Mouse (Mus musculus): Measurements from ENCODE around the gene Ier2. TPM values are rescaled to one million over a fixed set of nuclear protein-coding genes. Genes with fewer than 3 reads are reported as not detected.
"Not testable (repeated sequence)": the region's sequence is repeated elsewhere in the genome, so short reads cannot be mapped to it uniquely, and the experiment has no call there.

The Ier2 gene
- total RNA-seq, 2 experiments from 2014 or later = 12.6 to 16.5 TPM

DNA sequence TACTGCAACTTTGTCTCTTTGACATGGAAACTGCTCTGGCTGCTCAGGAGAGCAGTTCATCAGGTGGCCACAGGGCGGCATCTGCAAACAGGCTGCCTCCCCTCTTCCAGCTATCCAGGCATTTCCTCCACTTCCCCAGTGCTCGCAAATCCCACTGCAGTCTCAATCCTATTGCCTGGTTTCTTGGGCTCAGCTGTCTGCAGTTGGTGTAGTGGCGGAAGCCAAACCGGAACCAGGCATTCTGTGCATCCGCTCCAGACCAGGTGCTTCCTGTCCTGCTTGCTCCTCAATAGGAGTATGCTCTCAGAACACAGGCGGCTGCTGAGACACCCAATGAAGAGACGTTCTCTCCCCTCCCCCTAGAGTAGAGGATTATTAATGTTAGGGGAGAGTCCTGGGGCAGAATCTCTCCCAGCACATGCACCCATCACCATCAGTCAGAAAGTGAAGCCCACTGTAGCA lies 37.2 kb upstream of the Ier2 start:
- intact Hi-C loops (cut with DNase I) = loop anchor here (2.0 kb wide), 2 partner anchors 35 to 61 kb away; no protein-coding TSS in a partner anchor
- peak; percentile 74 for DNase-seq

DNA sequence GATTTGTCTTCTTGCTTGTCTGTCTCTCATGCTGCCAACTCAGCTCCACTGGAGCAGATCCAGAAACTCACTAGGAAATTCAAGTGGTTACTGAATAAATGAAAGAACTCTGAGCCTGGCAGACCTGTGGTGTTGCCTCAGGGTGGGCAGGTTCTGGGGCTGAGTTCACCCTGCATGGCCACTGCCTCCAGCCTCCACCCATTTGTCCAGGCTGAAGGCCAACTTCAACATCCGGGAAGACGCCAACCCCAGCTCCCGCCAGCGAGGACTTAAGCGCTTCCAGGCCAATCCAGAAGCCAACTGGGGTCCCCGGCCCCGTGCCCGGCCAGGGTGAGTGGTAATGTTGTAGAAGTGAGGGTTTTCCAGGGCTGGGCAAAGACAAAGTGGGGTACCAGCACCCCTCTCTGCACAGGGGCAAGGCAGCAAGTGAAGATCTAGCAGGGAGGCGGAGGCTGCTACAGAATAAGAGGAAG lies 36.3 kb upstream of the Ier2 start:
- DNase-seq = peak; percentile 77 to 84
- intact Hi-C loops (cut with DNase I) = loop anchor here (2.0 kb wide), 2 partner anchors 34 to 60 kb away; no protein-coding TSS in a partner anchor

- intact Hi-C loops (cut with DNase I) = loop anchor here (2.0 kb wide), 2 partner anchors 33 to 59 kb away; no protein-coding TSS in a partner anchor
- no peak for DNase-seq
These were observed 35.6 kb upstream of the Ier2 start for GRCm38 (mm10) chr8:84698288-84698687.

- DNase-seq = no peak
- intact Hi-C loops (cut with DNase I) = loop anchor here (2.0 kb wide), 2 partner anchors 33 to 59 kb away; no protein-coding TSS in a partner anchor
These were observed 34.8 kb upstream of the Ier2 start for GRCm38 (mm10) chr8:84697166-84698130.

DNA sequence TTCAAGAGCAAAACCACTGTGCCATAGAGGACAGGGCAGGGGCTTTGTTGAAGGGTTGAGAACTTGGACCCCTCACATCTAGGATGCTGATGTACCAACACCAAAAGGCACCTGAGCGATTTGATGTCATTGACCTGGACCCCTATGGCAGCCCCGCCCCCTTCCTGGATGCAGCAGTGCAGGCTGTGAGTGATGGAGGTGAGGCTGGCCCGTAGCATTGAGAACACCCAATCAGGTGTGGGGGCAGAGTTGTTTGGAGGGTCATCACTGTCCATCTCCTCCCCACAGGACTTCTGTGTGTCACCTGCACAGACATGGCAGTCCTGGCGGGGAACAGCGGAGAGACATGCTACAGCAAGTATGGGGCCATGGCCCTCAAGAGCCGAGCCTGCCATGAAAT lies 32.5 kb upstream of the Ier2 start:
- intact Hi-C loops (cut with DNase I) = no loop called here
- no peak for DNase-seq

- intact Hi-C loops (cut with DNase I) = no loop called here
- DNase-seq = no peak
These were observed 30.7 kb upstream of the Ier2 start for GRCm38 (mm10) chr8:84693332-84693731.

- intact Hi-C loops (cut with DNase I) = no loop called here
- peak; percentile 88 to 90 for DNase-seq
These were observed 26.7 kb upstream of the Ier2 start for GRCm38 (mm10) chr8:84689091-84689915.

- intact Hi-C loops (cut with DNase I) = loop anchor here (2.0 kb wide), 2 partner anchors 23 to 49 kb away; no protein-coding TSS in a partner anchor
- peak; percentile 86 to 87 for DNase-seq
These were observed 25.1 kb upstream of the Ier2 start, which contains the start of gene Nacc1 for GRCm38 (mm10) chr8:84687705-84688100. Gene Nacc1 (minus strand): TSS chr8:84687862.

GRCm38 (mm10) chr8:84687003-84687704 lies 24.5 kb upstream of the Ier2 start:
- intact Hi-C loops (cut with DNase I) = loop anchor here (2.0 kb wide), 2 partner anchors 22 to 48 kb away; no protein-coding TSS in a partner anchor
- DNase-seq = no peak

GRCm38 (mm10) chr8:84686191-84687002 lies 23.7 kb upstream of the Ier2 start, which contains the start of gene Trmt1:
Gene Trmt1 (plus strand): TSS chr8:84686307.
- peak in 1 of 2 experiments; percentile 28 for DNase-seq
- intact Hi-C loops (cut with DNase I) = loop anchor here (2.0 kb wide), 2 partner anchors 22 to 48 kb away; no protein-coding TSS in a partner anchor

- intact Hi-C loops (cut with DNase I) = no loop called here
- DNase-seq = no peak
These were observed 21.9 kb upstream of the Ier2 start for GRCm38 (mm10) chr8:84684537-84684936.

DNA sequence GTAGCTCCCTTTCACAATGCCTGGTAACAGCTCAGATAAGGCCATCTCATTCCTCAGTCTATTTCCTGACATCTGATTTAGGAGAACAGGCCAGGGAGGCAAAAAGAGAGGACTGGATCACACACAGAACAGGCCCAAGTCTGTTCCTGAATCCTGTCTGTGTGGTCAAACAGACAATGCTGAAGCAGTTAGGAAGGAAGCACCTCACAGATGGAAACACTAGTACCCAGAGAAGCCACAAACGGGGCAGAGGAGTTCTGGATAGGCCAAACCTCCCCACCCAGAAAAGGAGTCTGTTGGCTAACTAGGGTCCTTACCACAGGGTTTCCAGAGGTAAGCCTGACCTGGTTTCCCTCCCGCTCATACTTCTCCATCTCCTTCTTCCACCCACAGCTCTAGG lies 19.6 kb upstream of the Ier2 start:
- intact Hi-C loops (cut with DNase I) = no loop called here
- DNase-seq = no peak

GRCm38 (mm10) chr8:84681476-84681875 lies 18.8 kb upstream of the Ier2 start:
- no peak for DNase-seq

GRCm38 (mm10) chr8:84677305-84677704 lies 14.7 kb upstream of the Ier2 start:
- intact Hi-C loops (cut with DNase I) = no loop called here

More at GRCm38 (mm10) chr8:84681476-84681875, 18.8 kb upstream of the Ier2 start:
- intact Hi-C loops (cut with DNase I) = no loop called here

DNA sequence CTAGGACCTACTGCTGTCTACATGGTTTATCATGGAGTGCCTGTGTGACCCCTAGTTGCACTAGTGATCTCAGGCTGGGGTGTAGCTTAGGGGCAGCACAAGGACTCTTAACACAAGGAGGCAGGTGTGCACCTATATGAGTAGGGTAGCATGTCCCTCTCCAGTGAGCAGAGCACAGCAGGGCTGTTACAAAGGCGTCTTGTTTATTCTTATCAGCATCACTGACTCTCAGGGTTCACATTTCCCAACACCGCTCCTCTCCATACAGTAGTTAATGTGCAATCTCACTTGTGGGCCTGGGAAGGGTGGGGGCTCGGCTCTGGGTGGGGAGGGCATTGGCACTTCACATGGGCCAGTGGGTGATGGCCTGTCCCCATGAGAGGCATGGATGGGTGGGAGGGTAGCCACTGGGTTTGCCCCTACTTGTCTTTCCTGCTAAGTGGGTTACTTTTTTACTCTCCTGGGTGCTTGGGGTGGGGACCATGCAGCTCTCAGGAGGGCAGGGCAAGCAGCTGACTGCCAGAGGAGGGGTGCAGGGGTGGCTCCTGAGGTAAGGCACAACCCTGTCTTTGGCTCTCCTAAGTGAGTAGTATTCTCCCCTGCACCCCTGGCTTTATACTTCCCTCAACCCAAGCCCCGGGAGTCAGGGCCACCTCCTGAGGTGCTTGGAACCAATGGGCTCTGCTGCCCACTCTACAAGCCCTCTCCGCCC lies 7.8 kb upstream of the Ier2 start:
- intact Hi-C loops (cut with DNase I) = not testable (repeated sequence)

More at GRCm38 (mm10) chr8:84677305-84677704, 14.7 kb upstream of the Ier2 start:
- DNase-seq = no peak

DNA sequence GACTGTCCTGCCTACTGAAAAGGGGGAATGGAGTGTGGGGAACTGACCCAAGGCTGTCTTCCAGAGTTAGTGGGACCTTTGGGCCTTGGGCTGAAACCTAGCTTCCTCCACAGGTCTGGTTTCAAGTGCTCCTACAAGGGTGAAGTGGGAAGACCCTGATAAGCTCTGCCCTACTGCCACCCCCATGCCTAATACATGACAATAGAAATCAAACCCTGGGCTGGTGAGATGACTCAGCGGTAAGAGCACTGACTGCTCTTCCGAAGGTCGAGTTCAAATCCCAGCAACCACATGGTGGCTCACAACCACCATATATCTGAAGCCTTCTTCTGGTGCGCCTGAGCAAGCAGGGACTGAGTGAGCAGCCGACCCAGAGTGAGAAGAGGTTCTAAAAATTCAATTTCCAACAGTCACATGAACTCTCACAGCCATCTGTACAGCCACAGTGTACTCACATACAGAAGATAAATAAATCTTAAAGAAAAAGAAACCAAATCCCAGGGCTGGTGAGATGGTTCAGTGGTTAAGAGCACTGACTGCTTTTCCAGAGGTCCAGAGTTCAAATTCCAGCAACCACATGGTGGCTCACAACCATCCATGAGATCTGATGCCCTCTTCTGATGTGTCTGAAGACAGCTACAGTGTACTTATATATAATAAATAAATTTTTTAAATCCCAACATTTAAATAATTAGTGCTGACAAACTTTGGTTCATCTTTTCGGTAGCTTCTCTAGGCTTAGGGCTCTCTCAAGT lies 6.3 kb upstream of the Ier2 start:
- intact Hi-C loops (cut with DNase I) = no loop called here

More for the DNA sequence above, 7.8 kb upstream of the Ier2 start:
- not testable (repeated sequence) for DNase-seq

GRCm38 (mm10) chr8:84668081-84668480 lies 5.4 kb upstream of the Ier2 start:
- no peak for DNase-seq
- intact Hi-C loops (cut with DNase I) = no loop called here

More for the DNA sequence above, 6.3 kb upstream of the Ier2 start:
- no peak for DNase-seq

Measured in heart, postnatal 36 days (tissue).